Mouse (Mus musculus) telencephalon, adult 2 months (tissue): Measurements from ENCODE around the gene Ppp1r3c.
A peak's percentile ranks its signal among the peaks of the same experiment; 100 is the strongest.

Source experiments
- DNase-seq: peaks from one replicate; pipeline ENCODE4 v3.0.0-alpha.2; 2011; ENCODE audit warnings: low read depth, low spot score

The Ppp1r3c gene

GRCm38 (mm10) chr19:36721139-36721538 is 15.3 kb downstream of the Ppp1r3c start:
- DNase-seq: peak; percentile 18

GRCm38 (mm10) chr19:36716221-36716620 is 20.2 kb downstream of the Ppp1r3c start:
- no peak for DNase-seq

- DNase-seq: no peak
These were observed 20.9 kb downstream of the Ppp1r3c start for GRCm38 (mm10) chr19:36715591-36715990.

- DNase-seq: no peak
These were observed 22.0 kb downstream of the Ppp1r3c start for GRCm38 (mm10) chr19:36714492-36714891.

GRCm38 (mm10) chr19:36713092-36713491 is 23.4 kb downstream of the Ppp1r3c start:
- no peak for DNase-seq

- no peak for DNase-seq
These were observed 30.3 kb downstream of the Ppp1r3c start for GRCm38 (mm10) chr19:36706195-36706594.

- DNase-seq: no peak
These were observed 30.9 kb downstream of the Ppp1r3c start for GRCm38 (mm10) chr19:36705286-36706146.

- no peak for DNase-seq
These were observed 31.7 kb downstream of the Ppp1r3c start for GRCm38 (mm10) chr19:36704763-36705162.

GRCm38 (mm10) chr19:36701809-36702622 is 34.4 kb downstream of the Ppp1r3c start:
- no peak for DNase-seq

GRCm38 (mm10) chr19:36701366-36701765 is 35.1 kb downstream of the Ppp1r3c start:
- DNase-seq: peak; percentile 66

- no peak for DNase-seq
These were observed 35.5 kb downstream of the Ppp1r3c start for GRCm38 (mm10) chr19:36700937-36701336.

GRCm38 (mm10) chr19:36699151-36699550 is 37.3 kb downstream of the Ppp1r3c start:
- no peak for DNase-seq

- no peak for DNase-seq
These were observed 38.3 kb downstream of the Ppp1r3c start for GRCm38 (mm10) chr19:36698200-36698599.

GRCm38 (mm10) chr19:36696601-36697122 is 39.8 kb downstream of the Ppp1r3c start:
- DNase-seq: no peak

- DNase-seq: no peak
These were observed 42.9 kb downstream of the Ppp1r3c start for GRCm38 (mm10) chr19:36693530-36693929.

GRCm38 (mm10) chr19:36691941-36692340 is 44.5 kb downstream of the Ppp1r3c start:
- DNase-seq: no peak

GRCm38 (mm10) chr19:36691245-36691644 is 45.2 kb downstream of the Ppp1r3c start:
- no peak for DNase-seq

GRCm38 (mm10) chr19:36689205-36689604 is 47.2 kb downstream of the Ppp1r3c start:
- DNase-seq: no peak

GRCm38 (mm10) chr19:36687843-36688637 is 48.4 kb downstream of the Ppp1r3c start:
- no peak for DNase-seq

- no peak for DNase-seq
These were observed 49.4 kb downstream of the Ppp1r3c start for GRCm38 (mm10) chr19:36687044-36687443.

- no peak for DNase-seq
These were observed 50.4 kb downstream of the Ppp1r3c start for GRCm38 (mm10) chr19:36686016-36686415.
